Mouse (Mus musculus) olfactory bulb, adult 2 months (tissue): Measurements from ENCODE around the gene Igf1r.

Source experiments
- CTCF ChIP-seq: fragments of 200-500 bp; IDR thresholded peaks from 2 replicates; pipeline ENCODE4 v1.5.1; 2012; ENCODE audit warnings: low read depth, mild to moderate bottlenecking, low read length, moderate library complexity; ENCODE audit not compliant: insufficient read depth
- POLR2A ChIP-seq: fragments of 200-500 bp; IDR thresholded peaks from 2 replicates; pipeline ENCODE4 v1.6.1; 2012; ENCODE audit warnings: mild to moderate bottlenecking, low read depth, low read length, moderate library complexity; ENCODE audit not compliant: insufficient read depth

DNA sequence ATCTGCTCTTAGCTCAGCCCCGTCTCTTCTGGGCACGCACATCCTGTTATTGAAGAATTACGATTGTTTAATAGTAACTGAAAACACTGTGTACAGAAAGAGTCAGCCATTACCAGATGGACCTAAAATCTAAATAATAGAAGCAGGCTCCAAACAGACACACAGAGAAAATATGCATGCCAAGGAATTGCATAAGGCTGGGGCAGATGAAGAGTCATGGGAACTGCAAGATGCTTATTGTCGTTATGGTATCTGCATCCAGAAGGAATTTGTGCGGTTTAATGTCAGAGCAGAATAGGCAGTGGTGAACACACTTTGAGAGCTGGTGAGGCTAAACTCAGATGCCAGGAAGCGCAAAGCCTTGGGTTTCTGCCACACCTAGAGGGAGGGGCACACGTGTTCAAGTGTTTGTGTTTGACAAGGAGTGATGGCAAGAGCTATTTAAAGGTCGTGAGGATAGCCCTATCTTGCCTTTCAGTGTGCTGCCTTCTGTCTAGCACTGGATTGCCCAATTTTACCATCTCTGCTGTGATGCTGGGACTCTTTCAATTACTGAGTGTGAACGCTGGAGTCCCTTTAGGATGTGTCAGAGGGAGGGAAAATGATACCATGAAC is 44.7 kb upstream of the Igf1r start:
- TF ChIP-seq CTCF (no peak), POLR2A (no peak)
